Mouse (Mus musculus): ENCODE data around the gene Cntnap5c.

The Cntnap5c gene

DNA sequence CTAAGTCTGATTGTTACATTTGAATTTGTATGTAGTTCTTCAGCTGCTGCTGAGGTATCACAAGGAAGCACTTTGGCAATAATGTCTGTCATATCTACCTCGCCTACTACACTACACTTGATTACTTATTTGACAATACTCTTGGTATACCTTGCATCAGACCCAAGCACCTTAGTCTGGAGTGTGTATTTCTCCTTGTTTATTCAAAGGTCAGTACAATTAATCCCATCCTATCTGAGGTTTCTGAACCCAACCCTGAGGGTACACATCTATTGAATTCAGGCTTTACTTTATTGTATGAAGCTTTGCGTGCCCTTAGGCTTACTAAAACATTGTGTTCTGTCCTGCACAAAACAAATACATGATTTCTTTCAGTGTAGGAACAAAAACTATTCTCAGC lies 235.1 kb downstream of the Cntnap5c start:
- DNase-seq, result no peak

GRCm38 (mm10) chr17:58041178-58041577 lies 271.8 kb downstream of the Cntnap5c start:
- no peak for DNase-seq

DNA sequence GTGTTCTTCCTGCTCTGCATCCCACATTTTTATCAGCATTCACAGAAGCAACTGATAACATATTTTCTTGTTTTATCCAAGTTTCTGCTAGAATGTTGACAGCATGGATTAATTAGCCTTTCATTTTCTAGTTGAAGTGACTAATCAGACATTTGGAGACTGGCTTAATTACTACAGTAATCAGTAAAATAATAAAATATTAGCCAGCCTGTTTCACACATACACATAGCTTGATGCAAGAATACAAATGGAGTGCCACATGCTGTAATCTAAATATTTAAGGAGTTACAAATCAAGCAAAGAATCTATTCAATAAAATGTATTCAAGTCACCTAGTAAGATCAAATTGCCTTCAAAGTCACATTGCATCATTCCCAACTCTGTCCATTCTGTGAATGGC lies 275.8 kb downstream of the Cntnap5c start:
- no peak for DNase-seq

DNA sequence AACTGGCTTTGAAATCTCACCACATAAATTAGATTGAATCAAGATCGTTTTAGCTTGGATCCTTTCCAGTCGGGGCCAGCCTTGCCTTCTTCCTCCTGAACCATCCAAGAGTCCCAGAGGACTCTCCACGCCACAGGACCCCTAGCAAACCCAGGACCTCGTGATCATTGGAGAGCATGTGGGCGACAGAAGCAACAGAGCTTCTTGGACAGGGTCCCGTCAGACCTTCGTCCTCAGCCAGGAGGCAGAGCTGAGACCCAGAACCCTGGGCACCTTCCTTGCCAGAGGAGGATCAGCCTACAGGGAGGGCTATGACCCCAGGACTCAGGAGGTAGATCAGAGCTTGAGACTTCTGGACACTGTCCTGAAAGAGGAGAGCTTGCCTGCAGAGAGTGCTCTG lies 300.5 kb downstream of the Cntnap5c start:
- no peak for DNase-seq

GRCm38 (mm10) chr17:58082676-58083075 lies 313.3 kb downstream of the Cntnap5c start:
- no peak for DNase-seq

DNA sequence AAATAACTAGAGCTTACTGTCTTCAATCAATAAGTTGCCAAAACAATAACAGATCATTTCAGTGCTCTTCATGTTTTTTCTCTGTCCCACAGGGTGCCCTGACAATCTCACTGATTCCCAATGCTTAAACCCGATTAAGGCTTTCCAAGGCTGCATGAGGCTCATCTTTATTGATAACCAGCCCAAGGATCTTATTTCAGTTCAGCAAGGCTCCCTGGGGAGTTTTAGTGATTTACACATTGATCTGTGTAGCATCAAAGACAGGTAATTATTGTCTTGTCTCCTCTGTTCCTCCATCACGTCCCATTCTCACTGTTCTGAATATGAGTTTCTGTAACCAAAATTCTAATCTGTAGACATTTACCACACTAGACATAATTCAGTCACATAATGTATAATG lies 335.1 kb downstream of the Cntnap5c start:
- no peak for DNase-seq

GRCm38 (mm10) chr17:58107901-58108300 lies 338.5 kb downstream of the Cntnap5c start:
- DNase-seq, result no peak

- no peak for DNase-seq
Observed at GRCm38 (mm10) chr17:58108335-58108734, 339.0 kb downstream of the Cntnap5c start.

- no peak for DNase-seq
Observed at GRCm38 (mm10) chr17:58187171-58187570, 417.8 kb downstream of the Cntnap5c start.

- no peak for DNase-seq
Observed at GRCm38 (mm10) chr17:58201148-58201547, 431.8 kb downstream of the Cntnap5c start.

DNA sequence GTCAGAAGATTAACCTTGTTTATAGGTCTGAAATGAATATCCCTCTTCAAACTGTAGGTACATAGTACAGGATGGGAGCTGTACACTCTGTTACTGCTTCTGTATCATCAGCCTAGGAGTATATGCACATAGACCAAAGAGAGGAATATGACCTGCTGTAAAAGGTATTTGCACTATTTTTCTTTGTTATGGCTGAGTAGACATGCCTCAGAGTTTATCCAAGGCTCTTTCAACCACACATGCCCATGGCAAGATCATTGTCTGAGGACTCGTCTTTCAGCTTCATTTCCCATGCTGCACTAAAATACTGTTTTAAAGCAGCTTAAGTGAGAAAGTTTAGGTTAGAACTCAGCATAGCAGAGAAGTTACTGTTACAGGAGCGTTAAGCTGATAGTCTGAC lies 498.7 kb downstream of the Cntnap5c start:
- no peak for DNase-seq

- no peak for DNase-seq
Observed at GRCm38 (mm10) chr17:58351310-58351709, 581.9 kb downstream of the Cntnap5c start.

- DNase-seq, result no peak
Observed at GRCm38 (mm10) chr17:58356224-58356623, 586.9 kb downstream of the Cntnap5c start.

DNA sequence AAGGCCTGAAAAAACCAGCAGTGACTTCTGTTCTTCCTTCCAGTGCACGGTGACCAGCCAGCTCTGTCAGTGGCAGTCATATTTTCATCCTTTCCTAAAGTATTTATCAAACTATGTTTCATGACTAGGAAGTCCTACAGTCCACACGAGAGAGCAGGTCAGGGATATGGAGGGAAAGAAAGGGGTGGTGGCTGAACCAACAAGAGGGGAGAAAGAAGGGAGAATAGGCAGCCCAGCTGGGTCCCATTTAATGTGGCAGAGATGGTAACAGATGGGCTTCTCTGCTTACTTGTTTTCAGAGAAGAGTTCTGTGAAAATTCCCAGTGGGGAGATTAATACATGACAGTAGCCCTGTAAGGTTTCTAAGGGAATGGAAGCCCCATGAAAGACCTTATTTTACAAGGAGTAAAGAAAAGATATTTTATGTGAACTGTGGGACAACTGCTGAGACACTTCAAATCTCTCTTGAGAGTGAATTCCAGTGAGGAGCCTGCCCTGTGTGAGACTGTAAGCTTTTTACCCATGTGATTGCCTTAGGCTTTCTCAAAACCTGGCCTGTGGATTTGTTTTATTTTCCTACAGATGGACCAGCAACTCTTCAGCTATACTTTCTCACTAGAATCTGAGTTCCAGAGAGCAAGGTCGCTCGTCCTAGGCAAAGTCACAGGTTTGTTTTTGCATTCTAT lies 594.4 kb downstream of the Cntnap5c start:
- no peak for DNase-seq

DNA sequence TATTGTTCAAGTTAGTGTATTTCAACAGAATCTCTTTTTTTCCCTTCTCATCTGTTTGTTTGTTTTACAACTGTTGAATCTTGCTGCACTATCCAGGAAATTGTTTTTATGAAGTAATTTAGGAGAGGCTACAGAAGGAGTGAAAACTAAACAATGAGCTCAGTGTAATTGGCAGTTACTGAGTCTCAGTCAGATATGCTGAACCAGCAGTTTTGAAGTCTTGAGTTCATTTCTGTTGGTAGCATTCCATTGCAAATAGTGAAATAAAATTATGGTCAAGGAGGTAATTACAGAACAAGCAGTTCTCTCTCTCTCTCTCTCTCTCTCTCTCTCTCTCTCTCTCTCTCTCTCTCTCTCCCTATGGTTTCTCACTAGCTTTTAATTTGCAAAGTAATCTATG lies 600.7 kb downstream of the Cntnap5c start:
- DNase-seq, result no peak

- DNase-seq, result no peak
Observed at GRCm38 (mm10) chr17:58407769-58408168, 638.4 kb downstream of the Cntnap5c start.

- DNase-seq, result no peak
Observed at GRCm38 (mm10) chr17:58408756-58409155, 639.4 kb downstream of the Cntnap5c start.

- DNase-seq, result no peak
Observed at GRCm38 (mm10) chr17:58437443-58437842, 668.1 kb downstream of the Cntnap5c start.
